Mouse (Mus musculus): ENCODE measurements around the gene Sync.

DNA sequence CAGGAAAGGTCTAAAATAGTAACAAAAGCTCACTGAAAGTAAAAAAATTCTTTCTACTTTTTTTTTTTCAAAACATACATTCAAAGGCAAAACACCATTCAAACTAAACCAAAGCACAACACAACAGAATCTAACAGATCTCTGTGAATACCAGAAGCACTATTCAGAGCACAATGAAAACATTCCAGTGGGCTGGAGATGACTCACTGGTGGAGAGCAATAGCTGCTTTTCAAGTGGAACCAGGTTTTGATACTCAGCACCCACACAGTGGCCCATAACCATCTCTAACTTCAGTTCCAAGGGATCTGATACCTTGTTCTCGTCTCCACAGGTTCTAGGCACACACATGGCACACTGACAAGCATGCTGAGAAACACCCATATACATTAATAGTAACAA is 37.3 kb downstream of the Sync start:
- TF ChIP-seq CTCF (IDR thresholded peaks at IDR 0.05; ENCODE audit: low read depth) (no peak), EP300 (IDR thresholded peaks at IDR 0.05; ENCODE audit: low read depth) (no peak)
